Mouse (Mus musculus) gastrocnemius, adult 8-10 months (tissue): Measurements from ENCODE around the gene Iglon5. TPM values are rescaled to one million over a fixed set of nuclear protein-coding genes. Genes with fewer than 3 reads are reported as not detected.

Source experiments
- DNase-seq, 2 experiments: peaks; one replicate each; pipeline ENCODE4 v3.0.0; 2022; ENCODE audit warnings: low spot score in 2 of 2
- total RNA-seq, 4 experiments: library from RNA; stranded (reverse); gene quantifications; 2 replicates each; pipeline ENCODE4 v1.2.4; 2022

Gene Iglon5
- under 1 TPM in 3 of 4 experiments, not detected in 1; 0.10 to 0.31 (median 0.13) TPM for total RNA-seq

DNA sequence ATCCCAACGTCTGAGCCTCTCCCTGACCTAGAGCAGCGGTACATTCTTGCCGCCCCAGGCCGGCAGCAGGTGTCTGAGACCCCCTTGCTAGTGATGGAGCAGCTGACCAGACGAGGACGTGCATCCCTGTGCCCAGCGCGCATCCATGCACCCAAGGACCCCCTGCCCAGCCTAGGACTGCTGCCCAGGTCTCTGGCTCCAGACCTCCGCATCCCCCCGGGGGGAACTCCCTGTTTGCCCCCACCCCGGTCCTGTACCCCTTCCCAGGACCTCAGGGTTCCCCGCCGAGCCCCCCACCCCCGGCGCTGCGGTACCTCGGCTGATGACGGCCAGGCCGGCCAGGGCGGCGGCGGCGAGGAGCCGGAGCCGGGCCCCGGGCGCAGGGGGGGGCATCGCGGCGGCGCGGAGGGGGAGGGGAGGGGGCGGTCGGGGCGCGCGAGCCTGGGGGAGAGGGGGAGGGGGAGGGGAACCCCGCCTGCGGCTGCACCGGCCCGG, at the start of gene Iglon5:
Gene Iglon5, minus strand, starts transcription at position 445 of the 495 bp plus-strand sequence.
- DNase-seq: no peak

DNA sequence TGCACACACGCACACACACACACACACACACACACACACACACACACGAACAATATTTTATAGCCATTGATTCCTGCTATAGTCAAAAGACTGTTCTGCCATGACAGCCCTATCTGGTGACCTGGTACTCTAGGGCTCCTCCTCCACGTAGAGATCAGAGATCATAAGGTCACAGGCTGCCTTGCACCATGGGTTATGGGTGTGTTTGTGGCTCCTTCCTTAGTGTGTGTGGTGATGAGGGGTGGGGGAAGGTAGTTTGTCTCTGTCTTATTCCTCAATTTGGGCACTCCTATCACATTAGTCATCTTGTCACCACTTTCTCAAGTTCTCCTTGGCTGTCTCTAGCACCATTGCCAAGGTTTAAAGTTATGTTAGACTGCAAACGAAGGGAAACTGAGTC, 48.6 kb upstream of the Iglon5 start:
- DNase-seq: no peak

DNA sequence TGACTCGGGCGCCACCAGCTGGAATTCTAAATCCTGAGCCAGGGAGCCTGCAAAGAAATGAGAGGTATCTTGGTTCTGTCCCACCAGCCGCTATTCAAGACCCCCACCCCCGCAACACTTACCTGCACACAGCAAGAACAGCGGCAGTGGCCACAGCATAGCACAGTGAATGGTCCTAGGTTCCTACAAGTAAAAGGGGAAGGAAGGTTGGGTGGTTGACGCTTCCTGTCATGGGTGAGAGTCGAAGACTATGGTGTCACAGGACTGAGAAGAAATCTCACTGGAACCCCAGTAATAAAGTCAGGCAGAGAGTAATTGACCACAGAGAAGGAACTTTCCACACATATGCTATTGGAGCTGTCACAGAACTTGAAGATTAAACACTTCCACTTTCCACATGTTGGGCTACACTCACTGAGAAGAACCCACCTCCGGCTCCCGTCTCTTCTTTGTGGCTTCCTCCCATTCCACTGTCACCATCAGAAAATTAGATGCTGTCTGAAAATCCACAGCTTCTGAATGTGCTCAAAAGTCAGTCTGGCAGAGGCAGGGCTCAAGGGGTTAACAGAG, 43.1 kb upstream of the Iglon5 start:
- no peak for DNase-seq

DNA sequence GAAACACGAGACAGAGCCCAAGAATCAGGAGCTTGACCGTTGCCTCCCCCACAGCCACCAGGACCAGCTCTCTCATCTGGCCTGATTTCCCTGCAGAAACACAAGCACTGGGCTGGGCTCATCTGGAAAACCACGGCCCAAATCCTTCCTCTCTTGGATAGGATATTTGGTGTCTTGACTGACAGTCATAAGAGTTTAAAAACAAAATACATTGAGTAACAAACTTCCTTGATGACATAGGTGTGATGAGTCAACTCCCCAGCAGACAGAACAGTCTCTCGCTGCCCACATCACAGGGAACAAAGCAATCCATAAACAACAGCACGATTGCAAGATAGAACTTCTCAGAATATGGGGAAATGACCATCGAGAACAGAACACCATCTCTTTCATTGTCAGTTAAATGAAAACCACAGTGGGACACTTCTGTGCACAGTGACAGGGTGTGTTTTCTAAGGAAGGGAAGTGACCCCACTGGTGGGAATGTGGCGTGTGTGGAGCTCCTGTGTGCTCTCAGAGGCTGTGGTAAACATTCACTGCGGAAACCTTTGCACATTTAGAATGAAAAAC, 40.4 kb upstream of the Iglon5 start:
- DNase-seq: no peak

DNA sequence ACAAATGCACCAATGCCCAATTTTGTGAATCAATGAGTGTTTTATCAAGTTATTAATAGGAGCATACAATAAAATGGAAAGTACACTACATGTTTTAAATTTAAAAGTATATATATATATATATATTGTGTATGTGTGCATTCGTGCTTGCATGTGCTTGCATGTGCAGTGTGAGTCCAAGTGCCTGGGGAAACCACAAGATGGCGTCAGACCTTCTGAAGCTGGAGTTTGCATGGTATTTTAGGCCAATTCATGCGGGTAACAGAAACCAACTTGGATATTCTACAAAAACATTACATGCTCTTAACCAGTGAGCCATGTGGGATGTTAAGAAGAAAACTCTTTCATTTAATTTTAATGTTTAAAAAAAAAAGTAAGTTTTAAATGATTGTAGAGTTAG, 35.4 kb upstream of the Iglon5 start:
- no peak for DNase-seq

DNA sequence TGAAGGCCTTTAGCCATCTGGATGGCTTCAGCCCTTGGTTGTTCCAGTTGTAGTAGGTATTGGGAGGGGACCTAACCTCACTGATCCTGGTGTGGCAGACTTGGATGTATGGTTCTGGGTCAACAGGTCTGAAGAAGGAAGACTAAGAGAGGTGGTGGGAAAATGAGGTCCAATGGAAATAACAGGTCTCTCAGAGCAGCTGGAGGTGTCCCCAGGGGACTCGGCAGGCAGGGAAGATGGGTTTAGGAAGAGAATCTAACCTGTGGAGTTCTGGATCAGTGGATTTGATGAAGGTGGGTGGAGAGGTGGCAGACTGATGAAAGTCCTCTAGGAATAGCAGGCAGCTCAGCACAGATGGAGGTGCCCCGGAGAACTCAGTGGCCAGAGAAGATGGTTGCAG, 32.9 kb upstream of the Iglon5 start:
- no peak for DNase-seq

DNA sequence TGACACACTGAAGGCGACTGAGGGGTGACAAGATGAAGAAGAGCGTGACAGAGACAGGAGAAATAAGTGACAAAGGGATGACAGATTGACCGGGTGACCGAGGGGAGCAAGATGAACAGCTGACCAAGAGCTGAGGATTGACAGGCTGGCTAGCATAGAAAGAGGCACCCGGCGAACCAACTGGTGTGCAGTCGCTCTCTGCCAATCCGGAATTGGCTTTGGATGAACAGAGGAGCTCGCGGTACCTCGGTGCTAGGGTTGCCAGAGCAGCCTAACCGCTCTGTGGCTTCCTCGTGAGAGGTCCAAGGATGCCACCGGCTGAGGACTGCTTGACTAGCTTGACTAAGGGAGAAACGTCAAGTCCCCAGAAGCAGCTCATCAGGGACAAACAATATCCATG, 28.5 kb upstream of the Iglon5 start:
- no peak for DNase-seq

DNA sequence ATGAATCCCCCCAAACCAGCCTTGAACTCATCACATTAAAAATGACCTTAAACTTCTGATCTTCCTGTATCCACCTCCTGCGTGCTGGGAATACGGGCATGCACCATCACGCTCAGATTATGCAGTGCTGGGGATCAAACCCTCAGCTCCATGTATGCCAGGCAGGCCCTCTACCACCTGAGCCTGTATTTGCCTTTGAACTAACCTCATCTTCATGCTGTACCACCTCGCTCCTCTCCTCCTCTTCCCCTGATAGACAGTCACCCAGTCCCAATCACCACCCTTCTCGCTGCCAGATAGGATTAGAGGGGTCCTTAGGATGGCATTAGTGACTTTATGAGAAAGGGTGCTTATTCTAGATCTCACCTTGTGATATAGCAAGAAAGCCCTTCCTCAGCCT, 25.2 kb upstream of the Iglon5 start:
- DNase-seq: no peak

DNA sequence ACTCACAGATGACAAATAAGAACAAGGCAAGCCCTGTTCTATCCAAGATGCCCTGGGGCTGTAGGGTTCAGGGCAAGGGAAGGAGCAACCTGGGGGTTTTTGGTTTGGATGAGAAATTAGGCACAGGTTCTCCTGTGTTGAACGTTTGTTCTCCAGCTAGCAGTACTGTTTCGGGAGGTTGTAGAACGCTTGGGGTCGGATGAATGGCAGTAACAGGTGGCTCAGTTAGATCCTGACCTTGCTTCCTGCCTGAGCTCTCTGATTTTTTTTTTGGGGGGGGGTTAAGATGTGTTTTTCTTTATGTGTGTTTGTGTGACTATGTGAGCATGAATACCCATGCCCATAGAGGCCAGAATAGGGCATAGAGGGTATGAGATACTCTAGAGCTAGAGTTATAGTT, 22.6 kb upstream of the Iglon5 start:
- no peak for DNase-seq

DNA sequence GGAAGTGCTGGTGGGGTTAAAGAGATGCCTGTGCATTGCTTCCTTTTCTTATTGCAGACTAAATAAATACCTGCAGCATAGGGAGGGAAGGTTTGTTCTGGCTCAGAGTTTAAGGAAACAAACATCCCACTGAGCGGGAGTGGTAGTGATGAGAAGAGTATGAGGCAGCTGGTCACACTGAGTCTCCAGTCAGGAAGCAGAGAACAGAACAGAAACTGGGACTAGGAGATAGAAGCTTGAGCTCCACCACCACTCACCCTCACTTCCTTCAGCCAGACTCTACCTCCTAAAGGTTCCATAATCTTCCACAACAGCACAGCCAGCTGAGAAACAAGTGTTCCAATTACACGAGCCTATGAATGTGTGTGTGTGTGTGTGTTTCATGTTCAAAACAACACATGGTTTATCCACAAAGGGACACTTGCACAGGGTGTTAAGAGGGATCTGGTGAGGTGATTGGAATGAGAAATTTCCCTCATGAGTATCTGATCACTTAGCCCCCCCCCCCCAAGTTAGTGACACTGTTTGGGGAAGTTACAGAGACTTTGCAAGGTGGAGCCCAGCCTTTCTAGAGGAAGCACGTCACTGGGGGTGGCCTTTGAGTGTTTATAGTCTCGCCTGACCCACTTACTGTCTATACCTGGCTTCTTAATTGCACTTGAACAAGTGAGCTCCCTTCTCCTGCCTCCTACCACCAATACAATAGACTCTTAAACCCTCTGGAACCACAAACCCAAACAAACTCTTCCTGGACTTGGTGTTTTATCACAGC, 22.0 kb upstream of the Iglon5 start:
- no peak for DNase-seq

DNA sequence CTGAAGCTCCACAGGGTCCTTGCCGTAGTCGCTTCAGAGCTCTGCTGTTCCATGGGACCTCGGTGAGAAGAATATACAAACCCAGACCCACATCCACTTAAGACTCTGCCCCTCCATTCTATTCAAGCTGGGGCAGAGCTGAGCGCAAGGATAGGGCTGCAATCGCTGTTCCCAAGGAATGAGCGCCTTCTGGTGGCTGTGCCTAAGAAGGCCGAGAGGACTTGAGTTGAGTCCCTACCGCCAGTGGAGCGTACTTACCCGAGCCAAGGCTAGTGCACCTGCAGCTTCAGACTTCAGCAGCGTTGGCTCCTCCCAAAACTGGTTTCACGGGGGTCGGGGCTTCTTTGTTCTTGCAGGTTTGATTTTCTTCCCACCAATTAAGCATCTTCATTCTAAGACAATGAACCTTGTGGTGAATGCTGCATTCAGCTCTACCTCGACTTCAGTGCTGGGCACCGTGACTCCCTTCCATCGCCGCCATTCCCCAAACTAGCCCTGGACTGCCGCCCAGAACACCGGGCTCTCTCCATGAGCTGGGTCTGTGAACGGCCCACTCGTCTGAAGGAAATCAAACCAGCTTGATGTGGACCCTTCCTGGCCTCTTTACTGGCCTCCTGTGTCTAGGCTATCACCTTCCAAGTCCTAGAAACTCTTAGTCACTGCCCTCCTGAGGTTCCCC, 5.6 kb upstream of the Iglon5 start:
- no peak for DNase-seq

DNA sequence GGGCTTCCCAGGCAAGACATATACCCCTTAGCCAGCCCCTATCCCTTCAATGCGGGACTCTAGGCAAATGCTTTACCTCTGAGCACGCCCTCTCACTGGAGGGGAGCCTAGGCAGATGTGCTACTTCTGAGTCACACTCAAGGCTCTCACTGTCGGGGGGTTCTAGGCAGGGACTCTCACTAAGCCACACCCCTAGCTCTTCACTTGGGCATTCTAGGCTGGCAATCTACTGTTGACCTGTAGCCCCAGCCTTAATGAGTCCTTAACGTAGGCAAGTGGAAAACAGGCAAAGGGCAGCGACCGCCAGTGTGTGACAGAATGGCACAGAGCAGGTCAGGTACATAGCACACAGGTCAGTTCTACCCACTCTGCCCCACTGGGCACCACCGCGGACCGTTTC, 986 bp upstream of the Iglon5 start:
- no peak for DNase-seq

DNA sequence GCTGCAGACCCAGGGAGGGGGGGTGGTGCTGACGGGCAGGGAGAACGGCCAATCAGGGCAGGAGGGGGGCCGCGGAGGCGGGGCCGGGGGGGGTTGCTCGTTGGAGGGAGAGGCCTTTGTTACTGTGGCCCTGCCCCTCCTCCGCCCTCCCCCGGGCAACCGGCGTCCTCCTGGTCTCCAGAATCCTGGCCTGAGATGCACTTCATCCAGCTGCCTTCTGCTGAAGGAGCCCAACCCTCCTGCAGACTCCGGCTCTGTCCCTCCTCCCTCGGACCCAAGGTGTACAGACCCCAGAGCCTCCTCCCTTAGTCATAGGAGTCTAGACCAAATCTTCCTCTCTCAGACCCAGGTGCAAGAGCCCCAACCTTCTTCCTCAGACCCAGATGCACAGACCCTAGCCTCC, 308 bp upstream of the Iglon5 start:
- DNase-seq: peak; percentile 15 to 24

DNA sequence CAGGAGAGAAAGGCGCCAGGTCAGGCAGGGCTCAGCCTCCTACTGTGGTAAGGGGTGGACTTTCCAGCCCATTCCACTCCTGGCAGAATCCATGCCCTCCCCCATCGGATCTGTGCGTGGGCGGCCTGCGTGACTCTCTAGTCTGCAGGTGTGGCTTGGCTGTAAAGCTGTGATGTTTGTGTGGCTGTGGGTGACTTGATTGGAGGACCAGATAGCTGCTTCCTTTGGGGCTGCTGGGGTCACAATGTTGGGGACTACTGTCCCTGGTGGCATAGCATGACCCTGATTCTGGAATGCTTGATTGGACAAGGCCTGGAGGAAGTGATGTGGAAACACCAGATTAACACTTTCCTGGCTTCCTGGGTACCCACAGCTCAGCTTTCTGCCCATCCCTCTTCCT, 1.2 kb downstream of the Iglon5 start:
- no peak for DNase-seq

DNA sequence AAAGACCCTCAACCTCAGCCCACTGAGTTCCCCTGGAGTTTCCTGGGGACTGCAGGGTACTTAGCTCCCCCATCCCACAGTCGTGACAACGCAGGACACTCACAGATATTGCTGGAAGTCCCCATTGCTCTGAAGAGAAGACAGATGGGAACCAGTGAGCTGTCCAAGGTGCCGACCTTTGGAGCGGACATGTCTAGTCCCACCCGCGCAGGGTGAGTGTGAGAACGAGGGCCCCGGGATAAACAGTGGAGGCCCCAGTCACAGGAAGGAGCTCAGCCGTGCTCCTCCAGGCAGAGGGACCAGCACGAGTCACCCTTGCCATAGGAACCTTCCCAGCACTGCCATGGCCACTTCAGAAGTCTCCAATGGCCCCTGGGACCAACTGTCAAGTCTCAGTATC, 6.6 kb downstream of the Iglon5 start:
- no peak for DNase-seq

DNA sequence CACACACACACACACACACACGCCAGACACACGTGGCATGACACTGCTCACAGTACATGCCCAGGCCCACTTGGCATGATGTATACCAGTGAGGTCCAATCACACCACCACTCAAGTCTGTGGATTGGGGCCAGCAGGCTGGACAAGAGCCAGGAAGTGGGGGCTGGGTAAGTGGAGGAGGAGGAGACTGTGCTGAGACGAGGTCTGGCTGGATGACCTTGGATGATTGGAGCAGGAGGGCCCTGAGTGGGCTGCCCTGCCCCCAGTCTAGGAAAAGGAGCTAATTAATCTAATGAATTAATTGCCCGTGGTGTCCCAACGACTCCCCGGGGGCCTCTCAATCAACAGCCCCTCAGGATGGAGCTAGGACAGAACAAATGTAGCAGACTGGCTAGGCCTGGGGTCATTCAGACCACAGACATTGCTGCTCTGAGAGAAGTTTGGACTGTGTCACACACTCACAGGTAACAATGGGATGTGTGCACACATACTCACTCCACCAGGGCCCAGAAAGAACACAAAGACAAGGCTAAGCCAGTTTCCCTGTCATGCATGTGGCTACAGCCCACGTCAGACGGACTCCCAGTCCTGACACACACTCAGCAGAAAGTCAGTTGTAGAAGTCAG, 7.7 kb downstream of the Iglon5 start:
- no peak for DNase-seq

DNA sequence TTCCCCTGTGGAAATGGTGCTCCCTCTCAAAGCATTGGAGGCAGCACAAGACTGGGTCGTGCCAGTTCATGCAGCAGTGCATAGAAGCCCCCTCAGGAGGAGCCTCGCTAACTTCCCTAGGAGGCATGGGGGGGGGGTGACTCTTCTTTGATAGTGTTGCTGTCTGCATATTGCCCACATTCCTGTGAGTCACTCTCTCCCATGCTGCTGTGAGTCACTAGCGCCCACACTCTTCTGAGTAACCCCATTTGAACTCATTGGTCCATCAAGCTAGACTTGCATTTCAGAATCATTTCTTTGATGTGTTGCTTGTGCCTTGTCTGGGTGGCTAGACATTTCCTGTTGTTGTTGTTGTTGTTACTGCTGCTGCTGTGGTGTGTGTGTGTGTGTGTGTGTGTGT, 8.7 kb downstream of the Iglon5 start:
- no peak for DNase-seq

DNA sequence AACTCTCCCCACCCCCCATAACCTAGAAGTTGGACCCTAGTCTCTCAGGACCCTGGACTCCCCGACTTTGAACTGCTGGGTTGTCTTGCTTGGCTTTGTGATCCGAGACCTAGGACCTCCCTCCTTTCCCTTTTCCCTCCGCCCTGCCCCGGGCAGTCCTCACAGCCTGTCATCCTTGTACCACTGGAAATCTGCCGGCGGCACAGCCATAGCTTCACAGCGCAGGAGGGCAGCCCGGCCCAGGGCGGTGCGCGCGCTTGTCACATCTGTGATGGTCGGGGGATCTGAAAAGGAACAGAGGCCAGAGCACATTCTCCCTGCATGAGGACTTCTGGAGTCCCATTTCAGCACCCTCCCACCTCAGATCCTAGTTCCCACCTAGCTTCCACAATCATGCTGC, 13.5 kb downstream of the Iglon5 start:
- no peak for DNase-seq

DNA sequence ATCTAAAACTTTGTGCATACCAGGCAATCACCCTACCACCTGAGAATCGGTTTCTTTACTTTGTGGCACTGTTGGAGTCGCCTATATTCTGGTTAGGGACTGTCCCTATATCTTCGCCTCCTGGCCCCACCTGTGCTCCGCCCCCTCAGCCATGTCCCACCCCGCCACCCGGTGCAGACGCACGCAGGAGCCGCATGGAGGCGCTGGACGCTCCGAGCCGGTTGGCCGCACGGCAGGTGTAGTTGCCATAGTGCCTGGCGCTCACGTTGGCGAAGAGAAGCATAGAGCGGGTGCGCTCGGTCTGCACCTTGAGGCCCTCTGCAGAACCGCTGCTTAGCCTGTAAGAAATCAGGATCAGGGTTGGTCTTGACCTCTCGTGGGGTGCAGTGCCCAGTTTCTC, 14.2 kb downstream of the Iglon5 start:
- no peak for DNase-seq

DNA sequence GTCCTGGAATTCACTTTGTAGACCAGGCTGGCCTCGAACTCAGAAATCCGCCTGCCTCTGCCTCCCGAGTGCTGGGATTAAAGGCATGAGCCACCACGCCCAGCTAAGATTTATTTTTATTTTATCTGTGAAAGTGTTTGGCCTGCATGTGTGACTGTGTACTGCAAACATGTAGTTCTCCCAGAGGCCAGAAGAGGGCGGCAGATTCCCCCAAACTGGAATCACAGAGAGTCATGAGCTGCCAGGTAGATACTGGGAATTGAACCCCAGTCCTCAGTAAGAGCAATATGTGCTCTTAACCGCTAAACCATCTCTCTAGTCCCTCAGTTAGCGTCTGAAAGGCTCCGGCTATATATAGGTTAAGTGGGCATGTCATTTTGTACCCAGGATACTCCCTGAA, 19.5 kb downstream of the Iglon5 start:
- DNase-seq: no peak

DNA sequence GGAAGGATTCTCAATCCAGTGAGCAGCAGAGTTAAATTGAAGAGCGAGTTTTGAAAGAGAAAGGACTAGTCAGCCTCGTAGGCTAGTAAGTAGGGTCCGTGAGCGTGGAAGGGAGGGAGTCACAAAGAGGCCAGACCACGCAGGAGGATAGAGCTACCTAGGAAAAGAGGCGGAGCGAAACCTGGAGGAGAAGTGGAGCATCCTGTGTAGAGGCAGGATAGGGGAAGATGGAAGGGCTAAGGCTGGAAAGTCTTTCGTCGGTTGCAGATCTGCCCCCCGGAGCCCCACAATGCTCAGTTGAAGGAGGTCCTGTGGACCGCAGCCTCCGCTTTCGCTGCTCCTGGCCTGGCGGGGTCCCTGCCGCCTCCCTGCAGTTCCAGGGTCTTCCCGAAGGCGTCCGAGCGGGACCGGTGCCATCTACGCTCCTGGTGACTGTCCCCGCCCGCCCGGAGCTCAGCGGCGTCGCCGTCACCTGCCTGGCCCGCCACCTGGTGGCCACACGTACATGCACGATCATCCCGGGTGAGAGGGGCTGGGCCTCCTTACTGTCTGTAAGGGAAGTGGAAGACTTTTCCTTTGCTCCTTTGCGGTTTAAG, 23.7 kb downstream of the Iglon5 start:
- DNase-seq: peak; percentile 59 to 74
